Mouse (Mus musculus) stomach, postnatal 0 days (tissue): Measurements from ENCODE around the gene Dnah12.

Experiments
- CTCF ChIP-seq: IDR thresholded peaks from 2 replicates; pipeline ENCODE4 v1.5.1; 2016; ENCODE audit warnings: antibody characterized with exemption, low read depth, mild to moderate bottlenecking, moderate library complexity
- EP300 ChIP-seq: optimal IDR thresholded peaks from 2 replicates; pipeline ENCODE3; 2016; ENCODE audit warnings: antibody characterized with exemption

DNA sequence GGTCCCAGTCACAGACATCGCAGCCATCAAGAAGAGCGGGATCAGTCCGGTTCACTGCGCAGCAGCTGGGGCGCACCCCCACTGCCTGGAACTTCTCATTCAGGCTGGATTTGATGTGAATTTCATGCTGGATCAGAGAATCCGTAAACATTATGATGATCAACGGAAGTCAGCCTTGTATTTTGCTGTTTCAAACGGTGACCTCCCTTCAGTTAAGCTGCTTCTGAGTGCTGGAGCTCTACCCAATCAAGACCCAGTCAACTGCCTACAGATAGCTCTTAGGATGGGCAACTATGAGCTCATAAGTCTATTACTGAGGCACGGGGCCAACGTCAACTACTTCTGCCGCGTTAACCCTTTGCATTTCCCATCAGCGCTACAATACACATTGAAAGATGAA, 218.8 kb downstream of the Dnah12 start:
- TF ChIP-seq CTCF (no peak), EP300 (no peak)
